Comparison of ENCODE assay signal across 36 mouse cellular contexts in genomic region chr3:87385105-87385504, GRCm38 (mm10). TPM values are rescaled to one million over a fixed set of nuclear protein-coding genes. Genes with fewer than 3 reads are reported as not detected.
"Had no signal": no experiment of that assay in that cellular context is flagged by ENCODE, and none has a peak within 500 bp of the region (broad histone marks: within the 10 kb centered on the region; RNA-seq: fewer than 3 reads in every experiment).

No protein-coding gene starts in this region.

- H3K9me3 ChIP-seq: embryonic facial prominence, embryonic 10.5 days; embryonic facial prominence, embryonic 12.5 days; embryonic facial prominence, embryonic 13.5 days; embryonic facial prominence, embryonic 15.5 days; forebrain, embryonic 12.5 days; forebrain, embryonic 13.5 days; forebrain, embryonic 15.5 days; heart, embryonic 10.5 days had no signal

- H3K4me3 ChIP-seq: embryonic facial prominence, embryonic 10.5 days; embryonic facial prominence, embryonic 12.5 days; embryonic facial prominence, embryonic 13.5 days; embryonic facial prominence, embryonic 15.5 days; erythroblast, embryonic 14.5 days; forebrain, embryonic 12.5 days; forebrain, embryonic 13.5 days; forebrain, embryonic 15.5 days; gastrocnemius, adult 2 months; heart, embryonic 10.5 days had no signal

- H3K27ac ChIP-seq: embryonic facial prominence, embryonic 10.5 days; embryonic facial prominence, embryonic 12.5 days; embryonic facial prominence, embryonic 13.5 days; embryonic facial prominence, embryonic 15.5 days; forebrain, embryonic 12.5 days; forebrain, embryonic 13.5 days; forebrain, embryonic 15.5 days; gastrocnemius, adult 2 months; heart, embryonic 10.5 days had no signal

- H3K4me1 ChIP-seq: embryonic facial prominence, embryonic 10.5 days; embryonic facial prominence, embryonic 12.5 days; embryonic facial prominence, embryonic 13.5 days; embryonic facial prominence, embryonic 15.5 days; forebrain, embryonic 12.5 days; forebrain, embryonic 13.5 days; forebrain, embryonic 15.5 days; heart, embryonic 10.5 days had no signal

- H3K36me3 ChIP-seq: embryonic facial prominence, embryonic 10.5 days; embryonic facial prominence, embryonic 12.5 days; embryonic facial prominence, embryonic 13.5 days; embryonic facial prominence, embryonic 15.5 days; forebrain, embryonic 12.5 days; forebrain, embryonic 15.5 days; heart, embryonic 10.5 days had no signal

- DNase-seq: cerebellum, adult 8-10 months; cerebellum, adult 9-10 months; cerebellum, adult 9-11 months; cerebellum, postnatal 10 days; cerebellum, postnatal 14 days; cerebellum, postnatal 25 days; cerebellum, postnatal 36 days; embryo, embryonic 11 days; forebrain, postnatal 0 days; gastrocnemius, adult 2 months; gastrocnemius, postnatal 10 days; gastrocnemius, postnatal 14 days; gastrocnemius, postnatal 25 days; gastrocnemius, postnatal 36 days; heart, adult 18-20 months had no signal

- ATAC-seq: forebrain, embryonic 13.5 days; forebrain, embryonic 14.5 days; forebrain, embryonic 15.5 days; forebrain, embryonic 16.5 days; forebrain, postnatal 0 days had no signal

- H3K27me3 ChIP-seq: embryonic facial prominence, embryonic 12.5 days; embryonic facial prominence, embryonic 13.5 days; embryonic facial prominence, embryonic 15.5 days; forebrain, embryonic 12.5 days; forebrain, embryonic 13.5 days; forebrain, embryonic 15.5 days had no signal

- H3K9ac ChIP-seq: embryonic facial prominence, embryonic 12.5 days; embryonic facial prominence, embryonic 13.5 days; embryonic facial prominence, embryonic 15.5 days; forebrain, embryonic 12.5 days; forebrain, embryonic 13.5 days; forebrain, embryonic 15.5 days; forebrain, postnatal 0 days had no signal

- H3K4me2 ChIP-seq: embryonic facial prominence, embryonic 12.5 days; embryonic facial prominence, embryonic 13.5 days; embryonic facial prominence, embryonic 15.5 days; forebrain, embryonic 12.5 days; forebrain, embryonic 13.5 days; forebrain, embryonic 15.5 days had no signal

RNA-seq across cellular contexts. Expression of gene Fcrl1, which starts 8.9 kb away (rescaled TPM):
- total RNA-seq: forebrain, postnatal 0 days; gastrocnemius, adult 18-20 months; gastrocnemius, adult 2 months; gastrocnemius, postnatal 10 days; gastrocnemius, postnatal 14 days; gastrocnemius, postnatal 25 days; gastrocnemius, postnatal 36 days had no signal
- polyA plus RNA-seq: embryonic facial prominence, embryonic 10.5 days; embryonic facial prominence, embryonic 11.5 days; erythroblast, embryonic 14.5 days; forebrain, embryonic 11.5 days; forebrain, embryonic 12.5 days; forebrain, embryonic 13.5 days; forebrain, embryonic 15.5 days; forebrain, embryonic 16.5 days; heart, embryonic 10.5 days had no signal

RNA-seq across cellular contexts. Expression of gene Cd5l, which starts 27.4 kb away (rescaled TPM):
- total RNA-seq: forebrain, postnatal 0 days; gastrocnemius, adult 18-20 months; gastrocnemius, adult 2 months; gastrocnemius, adult 8-10 months; gastrocnemius, postnatal 10 days; gastrocnemius, postnatal 14 days; gastrocnemius, postnatal 36 days; granulocyte monocyte progenitor cell, adult 5-6 weeks had no signal
- polyA plus RNA-seq: cortical plate, adult 2 months; embryonic facial prominence, embryonic 10.5 days; embryonic facial prominence, embryonic 11.5 days; forebrain, embryonic 11.5 days; forebrain, embryonic 12.5 days; forebrain, embryonic 13.5 days; forebrain, embryonic 16.5 days; forebrain, postnatal 0 days; frontal cortex, adult 2 months; heart, embryonic 10.5 days had no signal

RNA-seq across cellular contexts. Expression of gene Fcrl5, which starts 50.5 kb away (rescaled TPM):
- total RNA-seq: common myeloid progenitor, adult 5-6 weeks; forebrain, postnatal 0 days; gastrocnemius, adult 18-20 months; gastrocnemius, adult 2 months; gastrocnemius, adult 8-10 months; gastrocnemius, postnatal 10 days; gastrocnemius, postnatal 14 days; gastrocnemius, postnatal 25 days; gastrocnemius, postnatal 36 days; gastrocnemius, postnatal 4 days had no signal
- polyA plus RNA-seq: cortical plate, adult 2 months; embryonic facial prominence, embryonic 10.5 days; embryonic facial prominence, embryonic 11.5 days; embryonic facial prominence, embryonic 12.5 days; embryonic facial prominence, embryonic 13.5 days; embryonic facial prominence, embryonic 14.5 days; embryonic facial prominence, embryonic 15.5 days; erythroblast, embryonic 14.5 days; forebrain, embryonic 11.5 days; forebrain, embryonic 12.5 days; forebrain, embryonic 13.5 days; forebrain, embryonic 14.5 days; forebrain, embryonic 15.5 days; forebrain, embryonic 16.5 days; forebrain, postnatal 0 days; frontal cortex, adult 2 months; heart, embryonic 10.5 days had no signal
